Mouse (Mus musculus): ENCODE data around the gene 0610030E20Rik. TPM values are rescaled to one million over a fixed set of nuclear protein-coding genes. Genes with fewer than 3 reads are reported as not detected.
A peak's percentile ranks its signal among the peaks of the same experiment; 100 is the strongest.

Gene 0610030E20Rik
- polyA plus RNA-seq, 1 experiment from 2014 or later = 36.7 TPM

- H3K36me3 ChIP-seq = peaks cover 94% of the 10 kb centered on the region
- no peaks in the 10 kb centered on the region for H3K4me1 ChIP-seq
- no peaks in the 10 kb centered on the region for H3K27me3 ChIP-seq
- WGBS = 88% methylated on average over 6 of the region's 6 CpGs
- ATAC-seq (ENCODE audit: insufficient number of reproducible peaks, insufficient read depth, low FRiP score, low TSS enrichment, low read depth) = no peak
- no peak overlapping the region for H3K4me3 ChIP-seq
- no peaks in the 10 kb centered on the region for H3K9me3 ChIP-seq
- no peak overlapping the region for H3K4me2 ChIP-seq
- H3K9ac ChIP-seq = no peak overlapping the region
- H3K27ac ChIP-seq = no peak overlapping the region
These were observed 23.2 kb upstream of the 0610030E20Rik start for GRCm38 (mm10) chr6:72323786-72324508.

GRCm38 (mm10) chr6:72326274-72326673 is 20.8 kb upstream of the 0610030E20Rik start:
- no peak for ATAC-seq (ENCODE audit: insufficient number of reproducible peaks, insufficient read depth, low FRiP score, low TSS enrichment, low read depth)
- H3K27me3 ChIP-seq = no peaks in the 10 kb centered on the region
- no peaks in the 10 kb centered on the region for H3K9me3 ChIP-seq
- no peak overlapping the region for H3K4me3 ChIP-seq
- no peak overlapping the region for H3K9ac ChIP-seq
- no peak overlapping the region for H3K27ac ChIP-seq
- no peak overlapping the region for H3K4me2 ChIP-seq
- 69% methylated on average over 6 of the region's 6 CpGs for WGBS
- H3K4me1 ChIP-seq = no peaks in the 10 kb centered on the region
- H3K36me3 ChIP-seq = peaks cover 89% of the 10 kb centered on the region

- WGBS = 85% methylated on average over 5 of the region's 5 CpGs
- Histone ChIP-seq H3K9ac (no peak overlapping the region), H3K4me1 (no peaks in the 10 kb centered on the region), H3K9me3 (no peaks in the 10 kb centered on the region), H3K27ac (no peak overlapping the region), H3K36me3 (peaks cover 90% of the 10 kb centered on the region), H3K4me2 (no peak overlapping the region), H3K4me3 (no peak overlapping the region), H3K27me3 (no peaks in the 10 kb centered on the region)
- no peak for ATAC-seq (ENCODE audit: insufficient number of reproducible peaks, insufficient read depth, low FRiP score, low TSS enrichment, low read depth)
These were observed 18.1 kb upstream of the 0610030E20Rik start for GRCm38 (mm10) chr6:72329019-72329418.

GRCm38 (mm10) chr6:72330133-72330532 is 17.0 kb upstream of the 0610030E20Rik start:
- 95% methylated on average over 4 of the region's 4 CpGs for WGBS
- Histone ChIP-seq H3K4me2 (no peak overlapping the region), H3K27me3 (no peaks in the 10 kb centered on the region), H3K4me1 (no peaks in the 10 kb centered on the region), H3K36me3 (peaks cover 90% of the 10 kb centered on the region), H3K9me3 (no peaks in the 10 kb centered on the region), H3K9ac (no peak overlapping the region), H3K4me3 (no peak overlapping the region), H3K27ac (no peak overlapping the region)
- no peak for ATAC-seq (ENCODE audit: insufficient number of reproducible peaks, insufficient read depth, low FRiP score, low TSS enrichment, low read depth)

GRCm38 (mm10) chr6:72333111-72333510 is 14.0 kb upstream of the 0610030E20Rik start:
- no peak for ATAC-seq (ENCODE audit: insufficient number of reproducible peaks, insufficient read depth, low FRiP score, low TSS enrichment, low read depth)
- no peak overlapping the region for H3K9ac ChIP-seq
- no peaks in the 10 kb centered on the region for H3K27me3 ChIP-seq
- 70% methylated on average over 5 of the region's 5 CpGs for WGBS
- no peaks in the 10 kb centered on the region for H3K4me1 ChIP-seq
- no peak overlapping the region for H3K27ac ChIP-seq
- no peak overlapping the region for H3K4me2 ChIP-seq
- no peaks in the 10 kb centered on the region for H3K9me3 ChIP-seq
- no peak overlapping the region for H3K4me3 ChIP-seq
- peaks cover 94% of the 10 kb centered on the region for H3K36me3 ChIP-seq

- H3K9ac ChIP-seq = no peak overlapping the region
- no peak overlapping the region for H3K27ac ChIP-seq
- H3K36me3 ChIP-seq = peaks cover 41% of the 10 kb centered on the region
- H3K4me1 ChIP-seq = peaks cover 21% of the 10 kb centered on the region
- no peak overlapping the region for H3K4me3 ChIP-seq
- WGBS = 59% methylated on average over 2 of the region's 2 CpGs
- no peaks in the 10 kb centered on the region for H3K9me3 ChIP-seq
- no peaks in the 10 kb centered on the region for H3K27me3 ChIP-seq
- no peak overlapping the region for H3K4me2 ChIP-seq
- ATAC-seq (ENCODE audit: insufficient number of reproducible peaks, insufficient read depth, low FRiP score, low TSS enrichment, low read depth) = no peak
These were observed 6.6 kb upstream of the 0610030E20Rik start for GRCm38 (mm10) chr6:72340481-72340880.

GRCm38 (mm10) chr6:72344396-72345073 is 2.6 kb upstream of the 0610030E20Rik start:
- H3K4me1 ChIP-seq = peaks cover 41% of the 10 kb centered on the region
- H3K36me3 ChIP-seq = peaks cover 18% of the 10 kb centered on the region
- peak overlapping the region; percentile 80 for H3K4me3 ChIP-seq
- ATAC-seq (ENCODE audit: insufficient number of reproducible peaks, insufficient read depth, low FRiP score, low TSS enrichment, low read depth) = no peak; the same call in 1 of the 2 replicates
- under 1% methylated on average over 42 of the region's 42 CpGs for WGBS
- H3K9ac ChIP-seq = peak overlapping the region; percentile 92
- H3K4me2 ChIP-seq = peak overlapping the region; percentile 74
- no peaks in the 10 kb centered on the region for H3K27me3 ChIP-seq
- H3K27ac ChIP-seq = peak overlapping the region; percentile 64
- H3K9me3 ChIP-seq = no peaks in the 10 kb centered on the region

GRCm38 (mm10) chr6:72345074-72345567 is 2.0 kb upstream of the 0610030E20Rik start, which contains the start of gene Usp39:
TSS of gene Usp39 (minus strand) at chr6:72345184.
- H3K4me3 ChIP-seq = peak within 1 kb of the TSS; percentile 80
- peaks cover 41% of the 10 kb centered on the region for H3K4me1 ChIP-seq
- H3K9me3 ChIP-seq = no peaks in the 10 kb centered on the region
- ATAC-seq (ENCODE audit: insufficient number of reproducible peaks, insufficient read depth, low FRiP score, low TSS enrichment, low read depth) = peak; percentile 73
- no peaks in the 10 kb centered on the region for H3K27me3 ChIP-seq
- under 1% methylated on average over 30 of the region's 30 CpGs for WGBS
- H3K36me3 ChIP-seq = peaks cover 23% of the 10 kb centered on the region
- peak within 1 kb of the TSS; percentile 74 for H3K4me2 ChIP-seq
- H3K27ac ChIP-seq = peak within 1 kb of the TSS; percentile 64
- H3K9ac ChIP-seq = peak within 1 kb of the TSS; percentile 92

GRCm38 (mm10) chr6:72345633-72346032 is 1.5 kb upstream of the 0610030E20Rik start:
- Histone ChIP-seq H3K4me1 (peaks cover 38% of the 10 kb centered on the region), H3K9ac (no peak overlapping the region), H3K4me3 (peak overlapping the region; percentile 80), H3K4me2 (peak overlapping the region; percentile 74), H3K27ac (no peak overlapping the region), H3K9me3 (no peaks in the 10 kb centered on the region), H3K36me3 (peaks cover 28% of the 10 kb centered on the region), H3K27me3 (no peaks in the 10 kb centered on the region)
- 53% methylated on average over 6 of the region's 6 CpGs for WGBS
- ATAC-seq (ENCODE audit: insufficient number of reproducible peaks, insufficient read depth, low FRiP score, low TSS enrichment, low read depth) = no peak

GRCm38 (mm10) chr6:72346261-72346660 is 856 bp upstream of the 0610030E20Rik start:
- H3K9me3 ChIP-seq = no peaks in the 10 kb centered on the region
- WGBS = 75% methylated on average over 4 of the region's 4 CpGs
- H3K4me2 ChIP-seq = peak overlapping the region; percentile 80
- H3K4me3 ChIP-seq = no peak overlapping the region; the same call in 1 of the 2 replicates
- peaks cover 32% of the 10 kb centered on the region for H3K36me3 ChIP-seq
- ATAC-seq (ENCODE audit: insufficient number of reproducible peaks, insufficient read depth, low FRiP score, low TSS enrichment, low read depth) = no peak
- H3K4me1 ChIP-seq = peaks cover 32% of the 10 kb centered on the region
- H3K27me3 ChIP-seq = no peaks in the 10 kb centered on the region
- no peak overlapping the region for H3K27ac ChIP-seq
- H3K9ac ChIP-seq = no peak overlapping the region

- H3K27ac ChIP-seq = 0 out of 2 replicates have a peak overlapping the region, but pooled peaks have one; percentile 92
- H3K4me2 ChIP-seq = peak overlapping the region; percentile 80
- peak overlapping the region; percentile 92 for H3K9ac ChIP-seq
- no peaks in the 10 kb centered on the region for H3K9me3 ChIP-seq
- peaks cover 26% of the 10 kb centered on the region for H3K36me3 ChIP-seq
- H3K4me1 ChIP-seq = peaks cover 46% of the 10 kb centered on the region
- ATAC-seq (ENCODE audit: insufficient number of reproducible peaks, insufficient read depth, low FRiP score, low TSS enrichment, low read depth) = no peak
- H3K27me3 ChIP-seq = no peaks in the 10 kb centered on the region
- H3K4me3 ChIP-seq = peak overlapping the region; percentile 86
- 79% methylated on average over 10 of the region's 10 CpGs for WGBS
These were observed 1.3 kb downstream of the 0610030E20Rik start for GRCm38 (mm10) chr6:72348411-72348810.
